Mouse (Mus musculus): ENCODE data around the gene Slc22a23. TPM values are rescaled to one million over a fixed set of nuclear protein-coding genes. Genes with fewer than 3 reads are reported as not detected.
A peak's percentile ranks its signal among the peaks of the same experiment; 100 is the strongest.

Gene Slc22a23
- polyA plus RNA-seq, 2 experiments, result 9.3 to 21.4 TPM

GRCm38 (mm10) chr13:34317051-34317450, 27.9 kb downstream of the Slc22a23 start:
- Histone ChIP-seq H3K4me3 (ENCODE audit: insufficient read depth in 1 of 2, low read depth in 2 of 2, low read length in 2 of 2) (no peak overlapping the region), H3K27me3 (ENCODE audit: control insufficient read depth, insufficient read depth, low read length) (no peaks in the 10 kb centered on the region), H3K36me3 (replicated peaks; ENCODE audit: control insufficient read depth, insufficient read depth, low read depth) (peaks cover 26% of the 10 kb centered on the region), H3K27ac (peak overlapping the region; percentile 12; the same call in 1 of the 2 replicates), H3K9me3 (ENCODE audit: control insufficient read depth, low read length) (no peaks in the 10 kb centered on the region), H3K4me1 (replicated peaks; ENCODE audit: control insufficient read depth in 2 of 2, insufficient read depth in 2 of 2, low read length in 1 of 2) (peaks cover 44 to 54% of the 10 kb centered on the region in 2 experiments), H3K9ac (replicated peaks) (no peak overlapping the region), H3K4me2 (ENCODE audit: low read depth) (no peak overlapping the region)
- DNase-seq (ENCODE audit: low read depth in 3 of 3, low spot score in 3 of 3), result no peak
- no peak for ATAC-seq (ENCODE audit: insufficient read depth)
- no peak for TF ChIP-seq EP300 (IDR thresholded peaks at IDR 0.05; ENCODE audit: low read depth)
- no peak for TF ChIP-seq CTCF (IDR thresholded peaks at IDR 0.05; ENCODE audit: low read depth)
- WGBS (ENCODE audit: insufficient replicate concordance), result 78% methylated on average over 4 of the region's 4 CpGs

GRCm38 (mm10) chr13:34316511-34316910, 28.5 kb downstream of the Slc22a23 start:
- Histone ChIP-seq H3K36me3 (replicated peaks; ENCODE audit: control insufficient read depth, insufficient read depth, low read depth) (peaks cover 26% of the 10 kb centered on the region), H3K4me3 (ENCODE audit: insufficient read depth in 1 of 2, low read depth in 2 of 2, low read length in 2 of 2) (no peak overlapping the region), H3K27ac (peak overlapping the region; percentile 12; the same call in 1 of the 2 replicates), H3K9me3 (ENCODE audit: control insufficient read depth, low read length) (no peaks in the 10 kb centered on the region), H3K9ac (replicated peaks) (no peak overlapping the region), H3K27me3 (ENCODE audit: control insufficient read depth, insufficient read depth, low read length) (no peaks in the 10 kb centered on the region), H3K4me1 (replicated peaks; ENCODE audit: control insufficient read depth in 2 of 2, insufficient read depth in 2 of 2, low read length in 1 of 2) (peaks cover 50 to 60% of the 10 kb centered on the region in 2 experiments), H3K4me2 (ENCODE audit: low read depth) (no peak overlapping the region)
- no peak for TF ChIP-seq CTCF (IDR thresholded peaks at IDR 0.05; ENCODE audit: low read depth)
- no peak for TF ChIP-seq EP300 (IDR thresholded peaks at IDR 0.05; ENCODE audit: low read depth)
- DNase-seq (ENCODE audit: low read depth in 3 of 3, low spot score in 3 of 3) (no peak), ATAC-seq (ENCODE audit: insufficient read depth) (no peak)
- 79% methylated on average over 6 of the region's 6 CpGs for WGBS (ENCODE audit: insufficient replicate concordance)

GRCm38 (mm10) chr13:34313033-34313491, 31.9 kb downstream of the Slc22a23 start:
- Histone ChIP-seq H3K27ac (peak overlapping the region; percentile 88), H3K4me3 (ENCODE audit: insufficient read depth in 1 of 2, low read depth in 2 of 2, low read length in 2 of 2) (no peak overlapping the region), H3K9me3 (ENCODE audit: control insufficient read depth, low read length) (no peaks in the 10 kb centered on the region), H3K4me2 (ENCODE audit: low read depth) (peak overlapping the region; percentile 55), H3K4me1 (replicated peaks; ENCODE audit: control insufficient read depth in 2 of 2, insufficient read depth in 2 of 2, low read length in 1 of 2) (peaks cover 64 to 71% of the 10 kb centered on the region in 2 experiments), H3K27me3 (ENCODE audit: control insufficient read depth, insufficient read depth, low read length) (no peaks in the 10 kb centered on the region), H3K36me3 (replicated peaks; ENCODE audit: control insufficient read depth, insufficient read depth, low read depth) (peaks cover 10% of the 10 kb centered on the region), H3K9ac (replicated peaks) (peak overlapping the region; percentile 57)
- no peak for DNase-seq (ENCODE audit: low read depth in 3 of 3, low spot score in 3 of 3)
- ATAC-seq (ENCODE audit: insufficient read depth), result no peak
- 47% methylated on average over 4 of the region's 4 CpGs for WGBS (ENCODE audit: insufficient replicate concordance)
- TF ChIP-seq EP300 (IDR thresholded peaks at IDR 0.05; ENCODE audit: low read depth) (no peak), CTCF (IDR thresholded peaks at IDR 0.05; ENCODE audit: low read depth) (no peak)

- Histone ChIP-seq H3K4me2 (ENCODE audit: low read depth) (peak overlapping the region; percentile 55), H3K27ac (peak overlapping the region; percentile 88), H3K36me3 (replicated peaks; ENCODE audit: control insufficient read depth, insufficient read depth, low read depth) (peaks cover 10% of the 10 kb centered on the region), H3K4me3 (ENCODE audit: insufficient read depth in 1 of 2, low read depth in 2 of 2, low read length in 2 of 2) (no peak overlapping the region; a peak in 1 of 4 replicates), H3K27me3 (ENCODE audit: control insufficient read depth, insufficient read depth, low read length) (no peaks in the 10 kb centered on the region), H3K4me1 (replicated peaks; ENCODE audit: control insufficient read depth in 2 of 2, insufficient read depth in 2 of 2, low read length in 1 of 2) (peaks cover 70 to 77% of the 10 kb centered on the region in 2 experiments), H3K9ac (replicated peaks) (peak overlapping the region; percentile 57), H3K9me3 (ENCODE audit: control insufficient read depth, low read length) (no peaks in the 10 kb centered on the region)
- TF ChIP-seq CTCF (IDR thresholded peaks at IDR 0.05; ENCODE audit: low read depth) (no peak), EP300 (IDR thresholded peaks at IDR 0.05; ENCODE audit: low read depth) (peak; percentile 97)
- peak; percentile 94 for ATAC-seq (ENCODE audit: insufficient read depth)
- DNase-seq (ENCODE audit: low read depth in 3 of 3, low spot score in 3 of 3), result peak; percentile 69 to 76 (median 70)
- 21% methylated on average over 2 of the region's 2 CpGs for whole genome bisulfite sequencing (ENCODE audit: insufficient replicate concordance)
Measured at GRCm38 (mm10) chr13:34312346-34313002, 32.5 kb downstream of the Slc22a23 start.

GRCm38 (mm10) chr13:34311593-34311992, 33.4 kb downstream of the Slc22a23 start:
- ATAC-seq (ENCODE audit: insufficient read depth), result no peak
- Histone ChIP-seq H3K27ac (peak overlapping the region; percentile 88), H3K4me2 (ENCODE audit: low read depth) (peak overlapping the region; percentile 55), H3K4me3 (ENCODE audit: insufficient read depth in 1 of 2, low read depth in 2 of 2, low read length in 2 of 2) (no peak overlapping the region), H3K27me3 (ENCODE audit: control insufficient read depth, insufficient read depth, low read length) (no peaks in the 10 kb centered on the region), H3K9me3 (ENCODE audit: control insufficient read depth, low read length) (no peaks in the 10 kb centered on the region), H3K36me3 (replicated peaks; ENCODE audit: control insufficient read depth, insufficient read depth, low read depth) (peaks cover 2% of the 10 kb centered on the region), H3K9ac (replicated peaks) (peak overlapping the region; percentile 48), H3K4me1 (replicated peaks; ENCODE audit: control insufficient read depth in 2 of 2, insufficient read depth in 2 of 2, low read length in 1 of 2) (peaks cover 77 to 78% of the 10 kb centered on the region in 2 experiments)
- 17% methylated on average over 2 of the region's 2 CpGs for WGBS (ENCODE audit: insufficient replicate concordance)
- DNase-seq (ENCODE audit: low read depth in 3 of 3, low spot score in 3 of 3), result no peak
- TF ChIP-seq CTCF (IDR thresholded peaks at IDR 0.05; ENCODE audit: low read depth) (no peak), EP300 (IDR thresholded peaks at IDR 0.05; ENCODE audit: low read depth) (no peak)

Data from liver, embryonic 14.5 days (tissue).